Mouse (Mus musculus): Measurements from ENCODE around the gene Qprt. TPM values are rescaled to one million over a fixed set of nuclear protein-coding genes. Genes with fewer than 3 reads are reported as not detected.

Qprt gene
- polyA plus RNA-seq, 1 experiment from 2014 or later = 5.4 TPM

GRCm38 (mm10) chr7:127105551-127105950, 16.5 kb downstream of the Qprt start:
- Histone ChIP-seq H3K27ac (ENCODE audit: low read depth, low read length) (no peak overlapping the region), H3K9me3 (ENCODE audit: control insufficient read depth, low read length) (no peaks in the 10 kb centered on the region), H3K4me1 (replicated peaks; ENCODE audit: control insufficient read depth, insufficient read depth, low read length) (peaks cover 2% of the 10 kb centered on the region; the same call in 1 of the 2 replicates), H3K36me3 (ENCODE audit: control insufficient read depth, insufficient read depth, low read length) (no peaks in the 10 kb centered on the region), H3K27me3 (ENCODE audit: control insufficient read depth, insufficient read depth, low read length) (no peaks in the 10 kb centered on the region), H3K9ac (ENCODE audit: low read length) (no peak overlapping the region), H3K4me2 (ENCODE audit: low read depth, low read length, severe bottlenecking) (no peak overlapping the region), H3K4me3 (ENCODE audit: low read depth, low read length) (no peak overlapping the region)
- DNase-seq (ENCODE audit: low spot score) (no peak), ATAC-seq (replicated peaks; ENCODE audit: low FRiP score) (no peak)
- 66% methylated on average over 7 of the region's 7 CpGs for WGBS

GRCm38 (mm10) chr7:127104560-127105332, 17.3 kb downstream of the Qprt start:
- no peaks in the 10 kb centered on the region for H3K27me3 ChIP-seq (ENCODE audit: control insufficient read depth, insufficient read depth, low read length)
- DNase-seq (ENCODE audit: low spot score) = peak; percentile 86
- peaks cover 2% of the 10 kb centered on the region; the same call in 1 of the 2 replicates for H3K4me1 ChIP-seq (replicated peaks; ENCODE audit: control insufficient read depth, insufficient read depth, low read length)
- H3K4me3 ChIP-seq (ENCODE audit: low read depth, low read length) = peak overlapping the region; percentile 27; the same call in 1 of the 2 replicates
- WGBS = 16% methylated on average over 17 of the region's 17 CpGs
- H3K9ac ChIP-seq (ENCODE audit: low read length) = peak overlapping the region; percentile 67
- no peaks in the 10 kb centered on the region for H3K9me3 ChIP-seq (ENCODE audit: control insufficient read depth, low read length)
- peak overlapping the region; percentile 52 for H3K4me2 ChIP-seq (ENCODE audit: low read depth, low read length, severe bottlenecking)
- peak; percentile 82 for ATAC-seq (replicated peaks; ENCODE audit: low FRiP score)
- no peaks in the 10 kb centered on the region for H3K36me3 ChIP-seq (ENCODE audit: control insufficient read depth, insufficient read depth, low read length)
- H3K27ac ChIP-seq (ENCODE audit: low read depth, low read length) = 0 out of 2 replicates have a peak overlapping the region, but pooled peaks have one; percentile 25

- peak overlapping the region; percentile 67; the same call in 1 of the 2 replicates for H3K9ac ChIP-seq (ENCODE audit: low read length)
- no peaks in the 10 kb centered on the region for H3K27me3 ChIP-seq (ENCODE audit: control insufficient read depth, insufficient read depth, low read length)
- H3K27ac ChIP-seq (ENCODE audit: low read depth, low read length) = no peak overlapping the region
- 65% methylated on average over 6 of the region's 6 CpGs for WGBS
- no peaks in the 10 kb centered on the region for H3K9me3 ChIP-seq (ENCODE audit: control insufficient read depth, low read length)
- H3K4me2 ChIP-seq (ENCODE audit: low read depth, low read length, severe bottlenecking) = no peak overlapping the region
- no peak overlapping the region for H3K4me3 ChIP-seq (ENCODE audit: low read depth, low read length)
- H3K4me1 ChIP-seq (replicated peaks; ENCODE audit: control insufficient read depth, insufficient read depth, low read length) = peaks cover 2% of the 10 kb centered on the region; the same call in 1 of the 2 replicates
- ATAC-seq (replicated peaks; ENCODE audit: low FRiP score) (no peak), DNase-seq (ENCODE audit: low spot score) (no peak)
- H3K36me3 ChIP-seq (ENCODE audit: control insufficient read depth, insufficient read depth, low read length) = no peaks in the 10 kb centered on the region
These were observed 18.1 kb downstream of the Qprt start for GRCm38 (mm10) chr7:127103960-127104359.

GRCm38 (mm10) chr7:127102148-127102547, 19.9 kb downstream of the Qprt start:
- Histone ChIP-seq H3K4me1 (replicated peaks; ENCODE audit: control insufficient read depth, insufficient read depth, low read length) (peaks cover 2% of the 10 kb centered on the region; the same call in 1 of the 2 replicates), H3K9ac (ENCODE audit: low read length) (no peak overlapping the region), H3K9me3 (ENCODE audit: control insufficient read depth, low read length) (no peaks in the 10 kb centered on the region), H3K4me2 (ENCODE audit: low read depth, low read length, severe bottlenecking) (no peak overlapping the region), H3K27me3 (ENCODE audit: control insufficient read depth, insufficient read depth, low read length) (no peaks in the 10 kb centered on the region), H3K27ac (ENCODE audit: low read depth, low read length) (no peak overlapping the region), H3K4me3 (ENCODE audit: low read depth, low read length) (no peak overlapping the region), H3K36me3 (ENCODE audit: control insufficient read depth, insufficient read depth, low read length) (no peaks in the 10 kb centered on the region)
- ATAC-seq (replicated peaks; ENCODE audit: low FRiP score) (no peak), DNase-seq (ENCODE audit: low spot score) (peak; percentile 17)
- WGBS = 74% methylated on average over 6 of the region's 6 CpGs

GRCm38 (mm10) chr7:127101451-127102016, 20.5 kb downstream of the Qprt start:
- H3K36me3 ChIP-seq (ENCODE audit: control insufficient read depth, insufficient read depth, low read length) = no peaks in the 10 kb centered on the region
- DNase-seq (ENCODE audit: low spot score) (peak; percentile 18), ATAC-seq (replicated peaks; ENCODE audit: low FRiP score) (no peak)
- WGBS = 49% methylated on average over 2 of the region's 2 CpGs
- H3K4me3 ChIP-seq (ENCODE audit: low read depth, low read length) = no peak overlapping the region
- H3K4me1 ChIP-seq (replicated peaks; ENCODE audit: control insufficient read depth, insufficient read depth, low read length) = peaks cover 2% of the 10 kb centered on the region; the same call in 1 of the 2 replicates
- H3K9ac ChIP-seq (ENCODE audit: low read length) = no peak overlapping the region
- H3K9me3 ChIP-seq (ENCODE audit: control insufficient read depth, low read length) = no peaks in the 10 kb centered on the region
- no peaks in the 10 kb centered on the region for H3K27me3 ChIP-seq (ENCODE audit: control insufficient read depth, insufficient read depth, low read length)
- H3K4me2 ChIP-seq (ENCODE audit: low read depth, low read length, severe bottlenecking) = no peak overlapping the region
- no peak overlapping the region for H3K27ac ChIP-seq (ENCODE audit: low read depth, low read length)

- no peaks in the 10 kb centered on the region for H3K9me3 ChIP-seq (ENCODE audit: control insufficient read depth, low read length)
- 88% methylated on average over 4 of the region's 4 CpGs for WGBS
- ATAC-seq (replicated peaks; ENCODE audit: low FRiP score) = no peak
These were observed 22.5 kb downstream of the Qprt start for GRCm38 (mm10) chr7:127099528-127099927.

GRCm38 (mm10) chr7:127098950-127099349, 23.1 kb downstream of the Qprt start:
- Histone ChIP-seq H3K36me3 (ENCODE audit: control insufficient read depth, insufficient read depth, low read length) (no peaks in the 10 kb centered on the region), H3K4me1 (replicated peaks; ENCODE audit: control insufficient read depth, insufficient read depth, low read length) (no peaks in the 10 kb centered on the region), H3K27ac (ENCODE audit: low read depth, low read length) (no peak overlapping the region), H3K9me3 (ENCODE audit: control insufficient read depth, low read length) (no peaks in the 10 kb centered on the region), H3K4me3 (ENCODE audit: low read depth, low read length) (no peak overlapping the region), H3K4me2 (ENCODE audit: low read depth, low read length, severe bottlenecking) (no peak overlapping the region), H3K9ac (ENCODE audit: low read length) (no peak overlapping the region), H3K27me3 (ENCODE audit: control insufficient read depth, insufficient read depth, low read length) (no peaks in the 10 kb centered on the region)
- DNase-seq (ENCODE audit: low spot score) (peak; percentile 3), ATAC-seq (replicated peaks; ENCODE audit: low FRiP score) (no peak)
- 86% methylated on average over 4 of the region's 4 CpGs for WGBS

More at GRCm38 (mm10) chr7:127099528-127099927, 22.5 kb downstream of the Qprt start:
- Histone ChIP-seq H3K9ac (ENCODE audit: low read length) (no peak overlapping the region), H3K4me3 (ENCODE audit: low read depth, low read length) (no peak overlapping the region), H3K36me3 (ENCODE audit: control insufficient read depth, insufficient read depth, low read length) (no peaks in the 10 kb centered on the region), H3K27me3 (ENCODE audit: control insufficient read depth, insufficient read depth, low read length) (no peaks in the 10 kb centered on the region), H3K27ac (ENCODE audit: low read depth, low read length) (no peak overlapping the region), H3K4me1 (replicated peaks; ENCODE audit: control insufficient read depth, insufficient read depth, low read length) (no peaks in the 10 kb centered on the region; the same call in 1 of the 2 replicates), H3K4me2 (ENCODE audit: low read depth, low read length, severe bottlenecking) (no peak overlapping the region)
- no peak for DNase-seq (ENCODE audit: low spot score)

GRCm38 (mm10) chr7:127098521-127098920, 23.5 kb downstream of the Qprt start:
- Histone ChIP-seq H3K4me2 (ENCODE audit: low read depth, low read length, severe bottlenecking) (no peak overlapping the region), H3K4me3 (ENCODE audit: low read depth, low read length) (no peak overlapping the region), H3K27ac (ENCODE audit: low read depth, low read length) (no peak overlapping the region), H3K4me1 (replicated peaks; ENCODE audit: control insufficient read depth, insufficient read depth, low read length) (no peaks in the 10 kb centered on the region), H3K9me3 (ENCODE audit: control insufficient read depth, low read length) (no peaks in the 10 kb centered on the region), H3K36me3 (ENCODE audit: control insufficient read depth, insufficient read depth, low read length) (no peaks in the 10 kb centered on the region), H3K9ac (ENCODE audit: low read length) (no peak overlapping the region), H3K27me3 (ENCODE audit: control insufficient read depth, insufficient read depth, low read length) (no peaks in the 10 kb centered on the region)
- 85% methylated on average over 5 of the region's 5 CpGs for WGBS
- ATAC-seq (replicated peaks; ENCODE audit: low FRiP score) (no peak), DNase-seq (ENCODE audit: low spot score) (no peak)

All from forebrain, embryonic 11.5 days (tissue).